11 mouse cellular contexts compared by ENCODE assay signal in genomic region chr10:84597127-84597785, GRCm38 (mm10). TPM values are rescaled to one million over a fixed set of nuclear protein-coding genes. Genes with fewer than 3 reads are reported as not detected.
DNase-seq lines count a peak whose midpoint lies in the region; ATAC-seq lines count a peak whose summit lies in the region.
"Had no signal": no experiment of that assay in that cellular context is flagged by ENCODE, and none has a peak within 500 bp of the region (broad histone marks: within the 10 kb centered on the region; RNA-seq: fewer than 3 reads in every experiment).

No protein-coding gene starts in this region.

- no peak for ATAC-seq in heart, embryonic 11.5 days (replicated peaks; ENCODE audit: insufficient number of reproducible peaks, low FRiP score, low TSS enrichment)

- H3K27ac ChIP-seq in heart, embryonic 11.5 days (ENCODE audit: low read depth, low read length): no peak overlapping the region
- no peak overlapping the region for H3K27ac ChIP-seq in heart, embryonic 10.5 days
- H3K27ac ChIP-seq: forebrain, embryonic 12.5 days had no signal

- H3K9ac ChIP-seq in heart, embryonic 11.5 days (ENCODE audit: low read depth, low read length): no peak overlapping the region
- H3K9ac ChIP-seq: forebrain, embryonic 12.5 days had no signal

- H3K4me1 ChIP-seq in heart, embryonic 11.5 days (ENCODE audit: control insufficient read depth, insufficient read depth, low read length): no peaks in the 10 kb centered on the region
- H3K4me1 ChIP-seq in heart, embryonic 10.5 days: no peaks in the 10 kb centered on the region
- H3K4me1 ChIP-seq: forebrain, embryonic 12.5 days had no signal

- no peak overlapping the region for H3K4me3 ChIP-seq in heart, embryonic 11.5 days (ENCODE audit: low read depth, low read length)
- no peak overlapping the region for H3K4me3 ChIP-seq in heart, embryonic 10.5 days
- H3K4me3 ChIP-seq: forebrain, embryonic 12.5 days had no signal

- no peaks in the 10 kb centered on the region for H3K27me3 ChIP-seq in heart, embryonic 11.5 days (ENCODE audit: control insufficient read depth, insufficient read depth, low read length)
- no peaks in the 10 kb centered on the region for H3K27me3 ChIP-seq in heart, embryonic 10.5 days (ENCODE audit: insufficient read depth, poor library complexity, severe bottlenecking)
- H3K27me3 ChIP-seq: forebrain, embryonic 12.5 days had no signal

- no peak overlapping the region for H3K4me2 ChIP-seq in heart, embryonic 11.5 days
- H3K4me2 ChIP-seq: forebrain, embryonic 12.5 days had no signal

- H3K36me3 ChIP-seq in heart, embryonic 11.5 days (ENCODE audit: control insufficient read depth, insufficient read depth, low read length): no peaks in the 10 kb centered on the region
- no peaks in the 10 kb centered on the region for H3K36me3 ChIP-seq in heart, embryonic 10.5 days
- H3K36me3 ChIP-seq: forebrain, embryonic 12.5 days had no signal

- WGBS in heart, embryonic 11.5 days (ENCODE audit: insufficient replicate concordance): 52% methylated on average over 3 of the region's 3 CpGs
- WGBS in heart, embryonic 10.5 days: 71% methylated on average over 3 of the region's 3 CpGs

- peak; percentile 55 for DNase-seq in adrenal gland, adult 2 months
- DNase-seq in adrenal gland, adult 18-20 months (ENCODE audit: low spot score in 2 of 2): no peak
- peak; percentile 74 to 75 for DNase-seq in heart, adult 9 months (ENCODE audit: low spot score in 2 of 2)
- DNase-seq in heart, embryonic 10.5 days (ENCODE audit: low spot score): peak; percentile 7
- DNase-seq in kidney, postnatal 14 days: peak; percentile 63
- DNase-seq in ovary, postnatal 14 days (ENCODE audit: low spot score): no peak
- DNase-seq in left cerebral cortex, adult 8-10 months (ENCODE audit: low spot score in 2 of 2): no peak
- DNase-seq: thymus, postnatal 36 days had no signal

- no peaks in the 10 kb centered on the region for H3K9me3 ChIP-seq in heart, embryonic 11.5 days (replicated peaks; ENCODE audit: control insufficient read depth, low read length)
- H3K9me3 ChIP-seq in heart, embryonic 10.5 days: no peaks in the 10 kb centered on the region
- H3K9me3 ChIP-seq: forebrain, embryonic 12.5 days; G1E had no signal

RNA-seq across cellular contexts. Expression of gene Tcp11l2, which starts 20.8 kb away (rescaled TPM):
- total RNA-seq in adrenal gland, adult 2 months (2021): 10 to 100 TPM; 35.0 to 41.7 TPM
- 35.9 and 48.1 TPM in 2 replicates for polyA plus RNA-seq in adrenal gland, adult 2 months (2012; rRNA removed)
- 10 to 100 TPM; 28.1 to 40.9 TPM for total RNA-seq in adrenal gland, adult 18-20 months (2021)
- 15.2 and 16.6 TPM in 2 replicates for polyA plus RNA-seq in heart, embryonic 11.5 days (2014; fragmentation: Nextera tagmentation; extraction: Ambion mirVana)
- 6.4 and 10.5 TPM in 2 replicates for polyA plus RNA-seq in heart, embryonic 10.5 days (2016; fragmentation: Nextera tagmentation; extraction: Ambion mirVana)
- total RNA-seq in left cerebral cortex, adult 8-10 months (2022): 10 to 100 TPM; 21.0 to 24.7 (median 22.5) TPM

RNA-seq across cellular contexts. Expression of gene Polr3b, which starts 24.8 kb away (rescaled TPM):
- total RNA-seq in adrenal gland, adult 2 months (2021): 10 to 100 TPM; 23.1 to 28.0 TPM
- 2.0 and 2.3 TPM in 2 replicates for polyA plus RNA-seq in adrenal gland, adult 2 months (2012; rRNA removed)
- 10 to 100 TPM; 15.3 to 28.2 TPM for total RNA-seq in adrenal gland, adult 18-20 months (2021)
- 12.5 and 14.4 TPM in 2 replicates for polyA plus RNA-seq in heart, embryonic 11.5 days (2014; fragmentation: Nextera tagmentation; extraction: Ambion mirVana)
- polyA plus RNA-seq in heart, embryonic 10.5 days (2016; fragmentation: Nextera tagmentation; extraction: Ambion mirVana): 15.6 and 15.8 TPM in 2 replicates
- total RNA-seq in left cerebral cortex, adult 8-10 months (2022): 10 to 100 TPM; 14.2 to 16.4 (median 14.6) TPM

Comparison
In these comparisons a context has a peak if more than half of its experiments do, and no peak if none do; other contexts are left out.
1. DNase-seq: peak in adrenal gland, adult 2 months (single experiment), heart, adult 9 months (2 of 2), heart, embryonic 10.5 days (single experiment) and kidney, postnatal 14 days (single experiment); none in adrenal gland, adult 18-20 months (0 of 2), ovary, postnatal 14 days (single experiment) and left cerebral cortex, adult 8-10 months (0 of 2).